Mouse (Mus musculus) thymus, adult 2 months (tissue): ENCODE data around the gene Gp1bb. TPM values are rescaled to one million over a fixed set of nuclear protein-coding genes. Genes with fewer than 3 reads are reported as not detected.

ENCODE experiments used
- DNase-seq: peaks from one replicate; pipeline ENCODE4 v3.0.0; 2021
- H3K27ac ChIP-seq: fragments of 200-500 bp; 2 replicates; pipeline ENCODE4 v1.5.1; 2012; ENCODE audit warnings: low read length, control low read depth; ENCODE audit not compliant: control insufficient read depth, insufficient read depth
- H3K27me3 ChIP-seq: fragments of 200-500 bp; 2 replicates; pipeline ENCODE4 v1.6.1; 2012; ENCODE audit warnings: mild to moderate bottlenecking, low read length, moderate library complexity, mixed read lengths; ENCODE audit not compliant: control insufficient read depth, insufficient read depth
- H3K36me3 ChIP-seq: fragments of 200-500 bp; 2 replicates; pipeline ENCODE4 v1.6.1; 2012; ENCODE audit warnings: mild to moderate bottlenecking, low read length, moderate library complexity; ENCODE audit not compliant: control insufficient read depth, insufficient read depth
- H3K4me1 ChIP-seq: fragments of 200-500 bp; replicated peaks from 2 replicates; pipeline ENCODE4 v1.6.1; 2012; ENCODE audit warnings: low read length; ENCODE audit not compliant: control insufficient read depth, insufficient read depth
- H3K4me3 ChIP-seq: fragments of 200-500 bp; 2 replicates; pipeline ENCODE4 v1.5.1; 2012; ENCODE audit warnings: mild to moderate bottlenecking, low read length, control low read depth, moderate library complexity; ENCODE audit not compliant: control insufficient read depth, insufficient read depth
- CTCF ChIP-seq: fragments of 200-500 bp; IDR thresholded peaks from 2 replicates; pipeline ENCODE4 v1.5.1; 2012; ENCODE audit warnings: mild to moderate bottlenecking, control low read depth, low read length, moderate library complexity, borderline replicate concordance; ENCODE audit not compliant: control insufficient read depth, poor library complexity, insufficient read depth; ENCODE audit errors: extremely low read depth
- POLR2A ChIP-seq: fragments of 200-500 bp; IDR thresholded peaks from 2 replicates; pipeline ENCODE4 v1.6.1; 2012; ENCODE audit warnings: mild to moderate bottlenecking, low read length, control low read depth, moderate library complexity; ENCODE audit not compliant: control insufficient read depth, poor library complexity, insufficient read depth; ENCODE audit errors: extremely low read depth
- WGBS: fragments of 180-500 bp; shearing (Covaris S2); methylation state at CpG from one replicate; pipeline ENCODE4 v1.1.7; 2018; 5-methylcytosine and 5-hydroxymethylcytosine counted together
- polyA plus RNA-seq: library from polyadenylated mRNA; depleted of rRNA; stranded (reverse); fragments of >200 nt; gene quantifications from 2 replicates; pipeline ENCODE4 v1.2.3, GENCODE M21; 2012

Gene Gp1bb
- polyA plus RNA-seq, 1 experiment: 1.1 TPM

- H3K36me3 ChIP-seq: no peaks in the 10 kb centered on the region
- no peak for DNase-seq
- H3K4me1 ChIP-seq: peaks cover 24% of the 10 kb centered on the region
- 28% methylated on average over 15 of the region's 15 CpGs for WGBS
- TF ChIP-seq CTCF: no peak
- TF ChIP-seq POLR2A: no peak
- no peak overlapping the region for H3K27ac ChIP-seq
- peaks cover 50% of the 10 kb centered on the region; the same call in 1 of the 2 replicates for H3K27me3 ChIP-seq
- no peak overlapping the region for H3K4me3 ChIP-seq
Measured at GRCm38 (mm10) chr16:18624641-18625040, 2.4 kb upstream of the Gp1bb start.

GRCm38 (mm10) chr16:18623751-18624540 is 1.7 kb upstream of the Gp1bb start:
- no peak for TF ChIP-seq CTCF
- no peak for TF ChIP-seq POLR2A

GRCm38 (mm10) chr16:18622916-18623750 is 930 bp upstream of the Gp1bb start:
- no peak for DNase-seq
- H3K27ac ChIP-seq: no peak overlapping the region
- no peak overlapping the region for H3K4me3 ChIP-seq
- H3K36me3 ChIP-seq: no peaks in the 10 kb centered on the region
- no peak for TF ChIP-seq CTCF
- TF ChIP-seq POLR2A: no peak
- 33% methylated on average over 29 of the region's 29 CpGs for WGBS
- peaks cover 43% of the 10 kb centered on the region; the same call in 1 of the 2 replicates for H3K27me3 ChIP-seq
- peaks cover 18% of the 10 kb centered on the region for H3K4me1 ChIP-seq

More at GRCm38 (mm10) chr16:18623751-18624540, 1.7 kb upstream of the Gp1bb start:
- no peak for DNase-seq
- 36% methylated on average over 15 of the region's 15 CpGs for WGBS
- H3K4me3 ChIP-seq: no peak overlapping the region
- no peak overlapping the region for H3K27ac ChIP-seq
- no peaks in the 10 kb centered on the region for H3K36me3 ChIP-seq
- H3K27me3 ChIP-seq: peaks cover 43% of the 10 kb centered on the region; the same call in 1 of the 2 replicates
- peaks cover 18% of the 10 kb centered on the region for H3K4me1 ChIP-seq

- 4% methylated on average over 38 of the region's 38 CpGs for WGBS
Measured at GRCm38 (mm10) chr16:18621362-18622001, 721 bp downstream of the Gp1bb start.

GRCm38 (mm10) chr16:18620601-18621361 is 1.4 kb downstream of the Gp1bb start:
- Histone ChIP-seq H3K27ac (no peak overlapping the region), H3K27me3 (peaks cover 39% of the 10 kb centered on the region; the same call in 1 of the 2 replicates), H3K4me3 (no peak overlapping the region), H3K36me3 (no peaks in the 10 kb centered on the region), H3K4me1 (peaks cover 12% of the 10 kb centered on the region)
- no peak for DNase-seq
- 2% methylated on average over 74 of the region's 74 CpGs for WGBS
- TF ChIP-seq POLR2A (no peak), CTCF (no peak)

More at GRCm38 (mm10) chr16:18621362-18622001, 721 bp downstream of the Gp1bb start:
- Histone ChIP-seq H3K4me3 (no peak overlapping the region), H3K4me1 (peaks cover 17% of the 10 kb centered on the region), H3K36me3 (no peaks in the 10 kb centered on the region), H3K27ac (no peak overlapping the region), H3K27me3 (peaks cover 43% of the 10 kb centered on the region; the same call in 1 of the 2 replicates)
- DNase-seq: no peak
- TF ChIP-seq POLR2A (no peak), CTCF (no peak)
